Mouse (Mus musculus): ENCODE measurements at regions not wholly inside any gene's neighbourhood (a gene's known extent, or its start where the extent isn't known, plus 50 kb on each side); places are given as distances from the start of the nearest gene placed in this dataset.

- Histone ChIP-seq H3K9me3 (replicated peaks; ENCODE audit: low read length) (no peaks in the 10 kb centered on the region), H3K9ac (ENCODE audit: insufficient read depth, low read depth) (no peak overlapping the region), H3K27me3 (replicated peaks) (no peaks in the 10 kb centered on the region), H3K4me2 (ENCODE audit: insufficient read depth, low read depth, poor library complexity, severe bottlenecking) (no peak overlapping the region), H3K36me3 (replicated peaks in 1 of 2; ENCODE audit: control insufficient read depth in 1 of 2, insufficient read depth in 1 of 2, low read length in 1 of 2) (no peaks in the 10 kb centered on the region), H3K79me2 (replicated peaks; ENCODE audit: control insufficient read depth, extremely low read depth, insufficient read depth, poor library complexity, severe bottlenecking) (no peaks in the 10 kb centered on the region), H3K4me1 (ENCODE audit: control insufficient read depth in 1 of 2, insufficient read depth in 2 of 2) (peaks cover 0 to 9% of the 10 kb centered on the region in 2 experiments; a peak in 2 of 4 replicates), H3K4me3 (replicated peaks in 1 of 3; ENCODE audit: low read depth in 2 of 3, low read length in 2 of 3, poor library complexity in 1 of 3) (no peak overlapping the region), H3K27ac (ENCODE audit: insufficient read depth, low read depth) (no peak overlapping the region)
- dilution Hi-C loops (cut with MboI; ENCODE audit: extremely low pct_ligation_motif_present, extremely low pct_unique_long_range_greater_than_20kb, low sequenced_read_pairs) (no loop called here), in situ Hi-C loops (cut with MboI; ENCODE audit: low pct_ligation_motif_present, low pct_unique_long_range_greater_than_20kb, low sequenced_read_pairs) (no loop called here)
- TF ChIP-seq ELF1 (IDR thresholded peaks at IDR 0.05; ENCODE audit: low read depth, low read length) (no peak), USF1 (IDR thresholded peaks at IDR 0.05; ENCODE audit: low read depth, low read length) (no peak), SMC3 (IDR thresholded peaks at IDR 0.05; ENCODE audit: low read depth, low read length) (no peak), MAZ (IDR thresholded peaks at IDR 0.05; ENCODE audit: low read depth, low read length) (no peak)
- no peak for DNase-seq (ENCODE audit: extremely low read depth)
Observed at GRCm38 (mm10) chr1:81677768-81678400, 555.0 kb upstream of the Gm9747 start.

GRCm38 (mm10) chr1:81696129-81696528, 536.8 kb upstream of the Gm9747 start:
- in situ Hi-C loops (cut with MboI; ENCODE audit: low pct_ligation_motif_present, low pct_unique_long_range_greater_than_20kb, low sequenced_read_pairs) (no loop called here), dilution Hi-C loops (cut with MboI; ENCODE audit: extremely low pct_ligation_motif_present, extremely low pct_unique_long_range_greater_than_20kb, low sequenced_read_pairs) (no loop called here)
- Histone ChIP-seq H3K9ac (ENCODE audit: insufficient read depth, low read depth) (no peak overlapping the region), H3K79me2 (replicated peaks; ENCODE audit: control insufficient read depth, extremely low read depth, insufficient read depth, poor library complexity, severe bottlenecking) (no peaks in the 10 kb centered on the region), H3K27ac (ENCODE audit: insufficient read depth, low read depth) (no peak overlapping the region), H3K4me1 (ENCODE audit: control insufficient read depth in 1 of 2, insufficient read depth in 2 of 2) (no peaks in the 10 kb centered on the region), H3K9me3 (replicated peaks; ENCODE audit: low read length) (no peaks in the 10 kb centered on the region), H3K36me3 (replicated peaks in 1 of 2; ENCODE audit: control insufficient read depth in 1 of 2, insufficient read depth in 1 of 2, low read length in 1 of 2) (no peaks in the 10 kb centered on the region), H3K4me3 (replicated peaks in 1 of 3; ENCODE audit: low read depth in 2 of 3, low read length in 2 of 3, poor library complexity in 1 of 3) (no peak overlapping the region), H3K4me2 (ENCODE audit: insufficient read depth, low read depth, poor library complexity, severe bottlenecking) (no peak overlapping the region), H3K27me3 (replicated peaks) (no peaks in the 10 kb centered on the region)
- no peak for TF ChIP-seq BHLHE40 (IDR thresholded peaks at IDR 0.05; ENCODE audit: low read depth, low read length)
- no peak for TF ChIP-seq USF1 (IDR thresholded peaks at IDR 0.05; ENCODE audit: low read depth, low read length)
- no peak for TF ChIP-seq SIN3A (IDR thresholded peaks at IDR 0.05; ENCODE audit: low read length)
- TF ChIP-seq SMC3 (IDR thresholded peaks at IDR 0.05; ENCODE audit: low read depth, low read length): no peak
- no peak for TF ChIP-seq ZMIZ1 (IDR thresholded peaks at IDR 0.05; ENCODE audit: low read depth, low read length)
- no peak for TF ChIP-seq MAX (IDR thresholded peaks at IDR 0.05; ENCODE audit: low read length)
- TF ChIP-seq NELFE (IDR thresholded peaks at IDR 0.05; ENCODE audit: low read depth, low read length): no peak
- no peak for TF ChIP-seq CHD1 (IDR thresholded peaks at IDR 0.05; ENCODE audit: low read depth, low read length)
- TF ChIP-seq RCOR1 (conservative IDR thresholded peaks at IDR 0.05; ENCODE audit: low read depth, low read length): no peak
- no peak for TF ChIP-seq MAZ (IDR thresholded peaks at IDR 0.05; ENCODE audit: low read depth, low read length)
- no peak for TF ChIP-seq ETS1 (conservative IDR thresholded peaks at IDR 0.05; ENCODE audit: low read depth, low read length)
- no peak for TF ChIP-seq UBTF (IDR thresholded peaks at IDR 0.05; ENCODE audit: low read depth, low read length)
- TF ChIP-seq MYC (IDR thresholded peaks at IDR 0.05; ENCODE audit: low read depth, low read length): no peak
- no peak for TF ChIP-seq MXI1 (IDR thresholded peaks at IDR 0.05; ENCODE audit: low read depth, low read length)
- TF ChIP-seq ZKSCAN1 (IDR thresholded peaks at IDR 0.05; ENCODE audit: borderline replicate concordance, low read depth, low read length): no peak
- no peak for TF ChIP-seq PAX5 (IDR thresholded peaks at IDR 0.05; ENCODE audit: low read length)
- no peak for TF ChIP-seq CTCF (conservative IDR thresholded peaks at IDR 0.05 in 1 of 2, IDR thresholded peaks at IDR 0.05 in 1 of 2; ENCODE audit: low read depth in 2 of 2, low read length in 2 of 2)
- no peak for TF ChIP-seq EP300 (IDR thresholded peaks at IDR 0.05; ENCODE audit: low read length)
- DNase-seq (ENCODE audit: extremely low read depth): no peak

Measured in CH12.LX (cell line).